Mouse (Mus musculus) G1E (cell line): ENCODE measurements around the gene Clec4a1. TPM values are rescaled to one million over a fixed set of nuclear protein-coding genes. Genes with fewer than 3 reads are reported as not detected.
A peak's percentile ranks its signal among the peaks of the same experiment; 100 is the strongest.

Experiments
- ATAC-seq: 2 replicates; pipeline ENCODE4 v1.8.0; 2016; ENCODE audit warnings: mild to moderate bottlenecking; ENCODE audit not compliant: insufficient number of reproducible peaks, poor library complexity, low FRiP score, severe bottlenecking; ENCODE audit errors: extremely low read depth
- DNase-seq: peaks from one replicate; pipeline ENCODE4 v3.0.0; 2012; ENCODE audit warnings: low spot score
- H3K27me3 ChIP-seq: 2 replicates; pipeline ENCODE4 v1.6.1; 2012; ENCODE audit warnings: mild to moderate bottlenecking, low read length, inconsistent platforms; ENCODE audit not compliant: insufficient read depth
- H3K36me3 ChIP-seq: replicated peaks from 2 replicates; pipeline ENCODE3; 2012; ENCODE audit warnings: mild to moderate bottlenecking, inconsistent platforms
- H3K4me1 ChIP-seq: 2 replicates; pipeline ENCODE4 v1.6.1; 2012; ENCODE audit warnings: low read depth, low read length, inconsistent platforms, mixed read lengths; ENCODE audit not compliant: insufficient read depth
- H3K4me3 ChIP-seq: 2 replicates; pipeline ENCODE4 v1.5.1; 2012; ENCODE audit warnings: low read depth, mild to moderate bottlenecking, inconsistent platforms, low read length, moderate library complexity, mixed read lengths
- H3K9me3 ChIP-seq: replicated peaks from 2 replicates; pipeline ENCODE4 v1.6.1; 2012; ENCODE audit warnings: inconsistent platforms
- CTCF ChIP-seq: IDR thresholded peaks from 2 replicates; pipeline ENCODE4 v1.5.1; 2012; ENCODE audit warnings: low read depth, low read length, inconsistent platforms, mixed read lengths
- GATA1 ChIP-seq: IDR thresholded peaks from 2 replicates; pipeline ENCODE4 v1.6.1; 2012; ENCODE audit warnings: borderline replicate concordance, low read length, inconsistent platforms, mixed read lengths
- GATA2 ChIP-seq: IDR thresholded peaks from 2 replicates; pipeline ENCODE4 v1.6.1; 2012; ENCODE audit warnings: low read depth, low read length, inconsistent platforms, borderline replicate concordance
- POLR2AphosphoS5 ChIP-seq: IDR thresholded peaks from 2 replicates; pipeline ENCODE4 v1.6.1; 2012; ENCODE audit warnings: low read depth, low read length, inconsistent platforms; ENCODE audit not compliant: insufficient replicate concordance
- TAL1 ChIP-seq: conservative IDR thresholded peaks from 2 replicates; pipeline ENCODE4 v1.6.1; 2012; ENCODE audit warnings: low read depth, low read length, inconsistent platforms, mixed read lengths
- polyA plus RNA-seq: library from polyadenylated mRNA; stranded (reverse); fragments of >175 nt; gene quantifications from 2 replicates; pipeline ENCODE4 v1.2.3, GENCODE M21; 2012
- total RNA-seq, 2 experiments: library from RNA; stranded (forward) in 1 of 2; stranded (reverse) in 1 of 2; fragments of 200-1000 nt in 1 of 2; fragments of >200 nt in 1 of 2; fragmentation: Nextera tagmentation in 1 of 2; gene quantifications; 2 replicates each; pipeline ENCODE4 v1.2.3; 2014 to 2017

Gene Clec4a1
- total RNA-seq (2014; fragmentation: Nextera tagmentation) (2.0 TPM in 1 of 2 replicates, not detected in the other), total RNA-seq (2017) (0.05 TPM in 1 of 2 replicates, not detected in the other), polyA plus RNA-seq (not detected in 2 replicates)

DNA sequence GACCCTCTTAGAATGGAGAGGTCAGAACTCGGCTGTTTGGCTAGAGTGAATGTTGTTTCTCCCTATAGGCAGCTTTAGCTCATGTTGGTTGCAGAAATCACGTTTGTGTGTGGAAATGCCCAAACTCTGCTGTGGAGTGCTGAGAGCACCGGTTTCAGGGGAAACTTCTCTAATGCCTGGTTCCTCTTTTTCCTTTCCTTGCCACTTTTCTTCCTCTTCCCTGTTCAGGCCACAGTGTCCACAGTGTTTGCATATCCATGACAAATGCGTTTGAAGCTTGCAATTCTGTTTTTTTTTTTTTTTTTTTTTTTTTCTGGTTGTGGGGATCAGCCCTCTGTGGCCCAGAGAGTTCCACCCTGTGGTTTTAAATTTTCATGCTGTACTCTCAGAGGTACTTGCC is at the start of gene Clec4a1:
Gene Clec4a1, plus strand, starts transcription at position 398 of the 400 bp plus-strand sequence.
- H3K36me3 ChIP-seq = no peaks in the 10 kb centered on the region
- ATAC-seq = no peak
- TF ChIP-seq TAL1 (no peak), GATA1 (no peak), GATA2 (no peak), CTCF (no peak), POLR2AphosphoS5 (no peak)
- H3K4me3 ChIP-seq = no peak within 1 kb of the TSS
- DNase-seq = no peak
- no peaks in the 10 kb centered on the region for H3K27me3 ChIP-seq
- H3K9me3 ChIP-seq = no peaks in the 10 kb centered on the region
- no peaks in the 10 kb centered on the region for H3K4me1 ChIP-seq

GRCm38 (mm10) chr6:122872800-122873199 is 48.8 kb upstream of the Clec4a1 start:
- Histone ChIP-seq H3K9me3 (no peaks in the 10 kb centered on the region), H3K27me3 (0 out of 2 replicates have a peak, but pooled peaks cover 2% of the 10 kb centered on the region), H3K4me1 (peaks cover 18% of the 10 kb centered on the region), H3K4me3 (no peak overlapping the region), H3K36me3 (peaks cover 22% of the 10 kb centered on the region)
- DNase-seq (no peak), ATAC-seq (no peak)
- TF ChIP-seq TAL1 (no peak), POLR2AphosphoS5 (no peak), CTCF (no peak), GATA1 (no peak)

GRCm38 (mm10) chr6:122873871-122874719 is 47.6 kb upstream of the Clec4a1 start, which contains the start of gene Necap1:
Gene Necap1 (plus strand): TSS chr6:122874474.
- peak within 1 kb of the TSS; percentile 88 for H3K4me3 ChIP-seq
- peaks cover 35% of the 10 kb centered on the region for H3K36me3 ChIP-seq
- no peak for TF ChIP-seq GATA1
- TF ChIP-seq CTCF = peak; percentile 45
- peak; percentile 77 for DNase-seq
- ATAC-seq = peak; percentile 91
- no peaks in the 10 kb centered on the region for H3K27me3 ChIP-seq
- peaks cover 30% of the 10 kb centered on the region for H3K4me1 ChIP-seq
- H3K9me3 ChIP-seq = no peaks in the 10 kb centered on the region

GRCm38 (mm10) chr6:122874720-122875389 is 46.8 kb upstream of the Clec4a1 start:
- H3K27me3 ChIP-seq = no peaks in the 10 kb centered on the region
- DNase-seq (peak; percentile 38), ATAC-seq (0 out of 2 replicates have a peak, but pooled peaks have one; percentile 4)
- TF ChIP-seq GATA2 = no peak
- no peak for TF ChIP-seq TAL1
- no peak for TF ChIP-seq CTCF
- TF ChIP-seq POLR2AphosphoS5 = no peak
- no peak for TF ChIP-seq GATA1
- peaks cover 42% of the 10 kb centered on the region for H3K36me3 ChIP-seq
- H3K9me3 ChIP-seq = no peaks in the 10 kb centered on the region
- peak overlapping the region; percentile 88 for H3K4me3 ChIP-seq
- H3K4me1 ChIP-seq = peaks cover 34% of the 10 kb centered on the region

GRCm38 (mm10) chr6:122879141-122879735 is 42.4 kb upstream of the Clec4a1 start:
- TF ChIP-seq CTCF (no peak), GATA2 (no peak), TAL1 (no peak), GATA1 (no peak), POLR2AphosphoS5 (no peak)
- peaks cover 86% of the 10 kb centered on the region for H3K36me3 ChIP-seq

DNA sequence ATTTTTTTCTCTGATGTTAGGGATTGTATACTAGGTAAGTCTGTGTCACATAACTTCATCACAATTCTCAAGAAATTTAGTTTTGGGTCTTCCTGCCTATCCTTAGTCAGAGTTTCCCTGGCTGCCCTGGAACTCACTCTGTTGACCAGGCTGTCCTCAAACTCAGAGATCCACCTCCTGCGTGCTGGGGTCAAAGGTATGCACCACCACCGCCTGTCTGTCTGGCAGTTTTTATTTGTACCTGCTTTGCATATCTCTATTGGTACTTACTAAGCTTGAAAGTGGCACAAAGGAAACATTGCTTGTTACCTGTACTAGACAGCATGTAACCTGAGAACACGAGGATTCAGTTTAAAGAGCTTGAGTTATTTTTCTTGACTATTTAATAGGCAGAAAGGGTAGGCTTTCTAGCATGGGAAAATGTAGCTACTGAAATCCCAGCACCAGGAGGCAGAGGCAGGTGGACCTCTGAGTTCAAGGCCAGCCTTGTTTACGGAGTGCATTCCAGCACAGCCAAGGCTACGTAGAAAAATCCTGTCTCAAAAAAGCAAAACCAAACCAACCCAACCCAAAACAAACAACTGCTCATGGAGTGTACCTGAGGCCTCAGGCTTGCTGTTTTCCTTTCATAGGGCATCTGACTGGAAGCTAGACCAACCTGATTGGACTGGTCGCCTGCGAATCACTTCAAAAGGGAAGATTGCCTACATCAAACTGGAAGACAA is 41.7 kb upstream of the Clec4a1 start:
- no peak for ATAC-seq
- Histone ChIP-seq H3K27me3 (no peaks in the 10 kb centered on the region), H3K4me1 (peaks cover 30% of the 10 kb centered on the region), H3K36me3 (peaks cover 92% of the 10 kb centered on the region), H3K9me3 (no peaks in the 10 kb centered on the region), H3K4me3 (no peak overlapping the region)
- DNase-seq = no peak
- TF ChIP-seq TAL1 = no peak
- TF ChIP-seq GATA2 = no peak
- no peak for TF ChIP-seq POLR2AphosphoS5
- no peak for TF ChIP-seq GATA1
- TF ChIP-seq CTCF = no peak

More at GRCm38 (mm10) chr6:122879141-122879735, 42.4 kb upstream of the Clec4a1 start:
- H3K4me1 ChIP-seq = peaks cover 30% of the 10 kb centered on the region
- no peaks in the 10 kb centered on the region for H3K27me3 ChIP-seq
- no peaks in the 10 kb centered on the region for H3K9me3 ChIP-seq
- no peak for DNase-seq
- no peak overlapping the region for H3K4me3 ChIP-seq
- no peak for ATAC-seq
